Mouse (Mus musculus) megakaryocyte, embryonic 14.5 days (primary cell): Measurements from ENCODE around the gene Olfr1324.

ENCODE experiments used
- FLI1 ChIP-seq: IDR thresholded peaks from 2 replicates; pipeline ENCODE4 v1.6.1; 2012; ENCODE audit warnings: low read length, inconsistent platforms, mixed read lengths
- GATA1 ChIP-seq: IDR thresholded peaks from 3 replicates; pipeline ENCODE4 v1.6.1; 2012; ENCODE audit warnings: mixed read lengths, low read length, inconsistent platforms, borderline replicate concordance

DNA sequence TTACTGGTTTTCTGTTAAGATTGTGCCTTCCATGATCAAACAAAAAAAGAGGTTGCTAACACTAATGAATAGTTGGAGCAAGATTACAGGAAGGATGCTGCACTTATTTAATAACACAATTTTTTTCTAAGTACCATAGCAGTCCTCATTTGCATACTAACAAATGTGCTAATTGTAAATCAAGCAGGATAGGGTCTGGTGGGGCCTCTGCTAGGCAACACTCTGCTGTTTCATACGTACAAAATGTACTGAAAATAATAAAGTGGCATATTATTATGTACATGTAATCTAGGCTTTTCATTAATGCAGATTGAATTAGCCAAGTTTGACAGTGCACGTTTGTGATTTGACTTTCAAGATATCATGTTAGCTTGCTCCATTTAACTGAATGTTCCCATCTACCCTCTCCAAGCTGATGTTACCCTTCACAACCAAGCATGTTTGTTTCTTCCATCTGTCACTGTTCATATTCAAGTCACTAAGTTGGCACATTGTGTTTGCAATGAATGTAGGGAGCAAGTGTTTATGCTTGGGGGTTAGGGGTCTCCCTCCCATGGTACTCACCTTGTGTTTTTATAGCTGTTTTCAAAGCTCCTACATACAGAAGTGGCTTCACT lies 478 bp downstream of the Olfr1324 start:
- no peak for TF ChIP-seq GATA1
- TF ChIP-seq FLI1, result no peak
